In the genomic region with DNA sequence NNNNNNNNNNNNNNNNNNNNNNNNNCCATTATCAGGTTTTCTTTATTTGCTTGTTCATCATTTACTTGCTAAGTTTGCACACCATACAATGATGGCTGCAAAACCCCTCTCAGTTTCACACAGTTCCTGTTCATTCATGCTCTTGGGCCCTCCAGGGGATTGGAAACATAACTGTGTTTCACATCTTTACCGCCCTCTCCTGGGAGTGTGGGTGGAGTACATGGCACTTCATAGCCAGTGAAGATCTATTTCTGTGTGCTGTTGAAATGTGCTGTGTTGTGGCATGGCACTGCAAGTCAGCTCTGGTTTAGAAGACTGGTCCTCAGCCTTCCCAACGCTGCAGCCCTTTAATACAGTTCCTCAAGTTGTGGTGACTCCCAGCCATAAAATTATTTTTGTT, we compare ENCODE assay signal across 10 mouse cellular contexts.
DNase-seq lines count a peak whose midpoint lies in the region; ATAC-seq lines count a peak whose summit lies in the region.
"Had no signal": no experiment of that assay in that cellular context is flagged by ENCODE, and none has a peak within 500 bp of the region (broad histone marks: within the 10 kb centered on the region; RNA-seq: fewer than 3 reads in every experiment).

No protein-coding gene starts in this region.

- intact Hi-C loops in heart, postnatal 25 days (cut with DNase I): no loop called here

- no peaks in the 10 kb centered on the region for H3K27me3 ChIP-seq in heart, embryonic 10.5 days (ENCODE audit: insufficient read depth, poor library complexity, severe bottlenecking)
- H3K27me3 ChIP-seq: stomach, embryonic 15.5 days had no signal

- WGBS in heart, embryonic 10.5 days: 70% methylated on average over 2 of the region's 2 CpGs

- H3K9me3 ChIP-seq in heart, embryonic 10.5 days: no peaks in the 10 kb centered on the region
- H3K9me3 ChIP-seq: stomach, embryonic 15.5 days had no signal

- H3K4me1 ChIP-seq in heart, embryonic 10.5 days: no peaks in the 10 kb centered on the region
- H3K4me1 ChIP-seq: stomach, embryonic 15.5 days had no signal

- no peak overlapping the region for H3K27ac ChIP-seq in heart, embryonic 10.5 days
- H3K27ac ChIP-seq: stomach, embryonic 15.5 days had no signal

- peak; percentile 34 for DNase-seq in heart, postnatal 4 days
- DNase-seq in heart, postnatal 25 days (ENCODE audit: low spot score): no peak
- peak; percentile 41 for DNase-seq in right cerebral cortex, adult 18-20 months
- no peak for DNase-seq in right cerebral cortex, postnatal 4 days
- DNase-seq in induced T-regulatory cell, adult 2 months (ENCODE audit: low read depth): peak; percentile 29
- DNase-seq in thymus, postnatal 4 days: peak; percentile 60
- no peak for DNase-seq in heart, embryonic 10.5 days (ENCODE audit: low spot score)
- DNase-seq: layer of hippocampus, adult 9-11 months had no signal

- ATAC-seq in monocyte, adult 5-6 weeks (replicated peaks; ENCODE audit: insufficient number of reproducible peaks, low FRiP score, low TSS enrichment, poor library complexity, severe bottlenecking): no peak

- no peak overlapping the region for H3K4me3 ChIP-seq in heart, embryonic 10.5 days
- H3K4me3 ChIP-seq: stomach, embryonic 15.5 days had no signal

- no peaks in the 10 kb centered on the region for H3K36me3 ChIP-seq in heart, embryonic 10.5 days
- H3K36me3 ChIP-seq: stomach, embryonic 15.5 days had no signal

Comparison
In these comparisons a context has a peak if more than half of its experiments do, and no peak if none do; other contexts are left out.
1. DNase-seq: peak in heart, postnatal 4 days (single experiment), right cerebral cortex, adult 18-20 months (single experiment), induced T-regulatory cell, adult 2 months (single experiment) and thymus, postnatal 4 days (single experiment); none in heart, postnatal 25 days (single experiment), right cerebral cortex, postnatal 4 days (single experiment) and heart, embryonic 10.5 days (single experiment).